Mouse (Mus musculus) heart, adult 2 months (tissue): Measurements from ENCODE around the gene Theg. TPM values are rescaled to one million over a fixed set of nuclear protein-coding genes. Genes with fewer than 3 reads are reported as not detected.

ENCODE experiments used
- DNase-seq, 2 experiments: peaks; one replicate each; pipeline ENCODE4 v3.0.0; 2021
- H3K27ac ChIP-seq: fragments of 200-600 bp; 2 replicates; pipeline ENCODE4 v1.8.1; 2022
- H3K27me3 ChIP-seq: fragments of 200-500 bp; 2 replicates; pipeline ENCODE4 v1.6.1; 2012; ENCODE audit warnings: mild to moderate bottlenecking, low read length, inconsistent platforms, mixed read lengths; ENCODE audit not compliant: control insufficient read depth, insufficient read depth
- H3K36me3 ChIP-seq: fragments of 200-500 bp; 2 replicates; pipeline ENCODE4 v1.6.1; 2012; ENCODE audit warnings: low read length, inconsistent platforms; ENCODE audit not compliant: control insufficient read depth, insufficient read depth
- H3K4me1 ChIP-seq: fragments of 200-500 bp; 2 replicates; pipeline ENCODE4 v1.6.1; 2011; ENCODE audit warnings: low read length; ENCODE audit not compliant: control insufficient read depth, insufficient read depth
- H3K4me3 ChIP-seq: fragments of 200-600 bp; 2 replicates; pipeline ENCODE4 v1.8.1; 2022
- H3K79me2 ChIP-seq: fragments of 200-500 bp; replicated peaks from 2 replicates; pipeline ENCODE4 v1.6.1; 2012; ENCODE audit warnings: mild to moderate bottlenecking, inconsistent platforms, low read length, moderate library complexity, mixed read lengths; ENCODE audit not compliant: control insufficient read depth, insufficient read depth
- H3K9ac ChIP-seq: fragments of 200-500 bp; 2 replicates; pipeline ENCODE4 v1.6.1; 2012; ENCODE audit warnings: low read depth, mild to moderate bottlenecking, control low read depth, inconsistent platforms, low read length, mixed read lengths
- CTCF ChIP-seq: fragments of 200-600 bp; IDR thresholded peaks from 2 replicates; pipeline ENCODE4 v1.8.1; 2022; ENCODE audit warnings: antibody characterized with exemption, mild to moderate bottlenecking, moderate library complexity
- EP300 ChIP-seq: fragments of 200-500 bp; IDR thresholded peaks from 2 replicates; pipeline ENCODE4 v1.6.1; 2011; ENCODE audit warnings: low read depth, low read length, control low read depth; ENCODE audit not compliant: insufficient read depth
- POLR2A ChIP-seq: fragments of 200-500 bp; IDR thresholded peaks from 2 replicates; pipeline ENCODE4 v1.6.1; 2011; ENCODE audit warnings: mild to moderate bottlenecking, low read depth, low read length, control low read depth; ENCODE audit not compliant: insufficient read depth
- WGBS: fragments of 180-500 bp; shearing (Covaris S2); methylation state at CpG from one replicate; pipeline ENCODE4 v1.1.7; 2018; 5-methylcytosine and 5-hydroxymethylcytosine counted together
- intact Hi-C: fragments of 180-260 bp; cut with DNase I; formaldehyde crosslinking; loops from one replicate; pipeline ENCODE4 v1.15.1; 2025
- polyA plus RNA-seq: library from polyadenylated mRNA; depleted of rRNA; stranded (reverse); fragments of >200 nt; gene quantifications from 2 replicates; pipeline ENCODE4 v1.2.3, GENCODE M21; 2012
- total RNA-seq, 2 experiments: library from RNA; stranded (reverse); gene quantifications; 2 replicates each; pipeline ENCODE4 v1.2.3; 2021

Theg gene
- total and polyA plus RNA-seq, 3 experiments: 0.10 TPM; not detected in 2

GRCm38 (mm10) chr10:79580811-79581210 lies 6.3 kb downstream of the Theg start:
- no peak overlapping the region for H3K4me3 ChIP-seq
- H3K4me1 ChIP-seq: no peaks in the 10 kb centered on the region
- DNase-seq: peak in 1 of 2 experiments; percentile 23
- TF ChIP-seq POLR2A (no peak), CTCF (peak; percentile 60)
- H3K36me3 ChIP-seq: no peaks in the 10 kb centered on the region
- no peak overlapping the region for H3K27ac ChIP-seq
- no peak overlapping the region for H3K9ac ChIP-seq
- intact Hi-C loops: no loop called here
- H3K79me2 ChIP-seq: no peaks in the 10 kb centered on the region
- H3K27me3 ChIP-seq: no peaks in the 10 kb centered on the region
- 43% methylated on average over 6 of the region's 6 CpGs for WGBS

- WGBS: 72% methylated on average over 7 of the region's 7 CpGs
- Histone ChIP-seq H3K27ac (no peak overlapping the region), H3K4me3 (no peak overlapping the region), H3K4me1 (no peaks in the 10 kb centered on the region), H3K79me2 (no peaks in the 10 kb centered on the region), H3K36me3 (no peaks in the 10 kb centered on the region), H3K9ac (no peak overlapping the region), H3K27me3 (no peaks in the 10 kb centered on the region)
- TF ChIP-seq EP300: no peak
- no peak for TF ChIP-seq POLR2A
- no peak for TF ChIP-seq CTCF
- DNase-seq: no peak
- intact Hi-C loops: no loop called here
Measured at GRCm38 (mm10) chr10:79580356-79580755, 6.8 kb downstream of the Theg start.

DNA sequence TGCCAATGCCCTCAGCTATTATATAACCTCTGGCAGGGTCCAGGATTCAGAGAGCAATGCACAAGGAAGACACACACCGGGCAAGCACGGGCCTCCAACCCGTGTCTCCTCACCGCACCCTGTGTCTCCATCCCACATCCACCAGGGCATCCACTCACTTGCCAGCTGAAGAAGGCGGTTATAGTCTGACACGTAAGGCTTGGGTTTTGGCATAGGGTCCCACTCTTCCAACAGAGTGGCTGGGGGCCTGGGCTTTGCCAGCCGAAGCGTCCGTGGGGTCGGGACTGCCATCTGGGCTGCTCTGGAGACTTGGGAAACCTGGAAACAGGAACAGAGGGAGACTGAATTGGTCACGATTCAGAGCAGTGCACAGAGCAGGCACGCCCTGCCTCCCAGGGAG lies 7.3 kb downstream of the Theg start:
- TF ChIP-seq CTCF (no peak), EP300 (no peak), POLR2A (no peak)
- H3K79me2 ChIP-seq: no peaks in the 10 kb centered on the region
- intact Hi-C loops: no loop called here
- no peak for DNase-seq
- no peak overlapping the region for H3K9ac ChIP-seq
- no peak overlapping the region for H3K27ac ChIP-seq
- H3K4me1 ChIP-seq: no peaks in the 10 kb centered on the region
- WGBS: 78% methylated on average over 12 of the region's 12 CpGs
- no peak overlapping the region for H3K4me3 ChIP-seq
- H3K27me3 ChIP-seq: no peaks in the 10 kb centered on the region
- no peaks in the 10 kb centered on the region for H3K36me3 ChIP-seq

- intact Hi-C loops: no loop called here
- no peaks in the 10 kb centered on the region for H3K27me3 ChIP-seq
- H3K4me1 ChIP-seq: no peaks in the 10 kb centered on the region
- H3K4me3 ChIP-seq: no peak overlapping the region
- no peak overlapping the region for H3K27ac ChIP-seq
- no peak overlapping the region for H3K9ac ChIP-seq
- DNase-seq: peak in 1 of 2 experiments; percentile 3
- TF ChIP-seq EP300 (no peak), CTCF (no peak), POLR2A (no peak)
- H3K36me3 ChIP-seq: no peaks in the 10 kb centered on the region
- WGBS: 73% methylated on average over 7 of the region's 7 CpGs
- H3K79me2 ChIP-seq: no peaks in the 10 kb centered on the region
Measured at GRCm38 (mm10) chr10:79578891-79579290, 8.2 kb downstream of the Theg start.

GRCm38 (mm10) chr10:79578276-79578675 lies 8.9 kb downstream of the Theg start:
- peak in 1 of 2 experiments; percentile 3 for DNase-seq
- no peaks in the 10 kb centered on the region for H3K4me1 ChIP-seq
- intact Hi-C loops: no loop called here
- 73% methylated on average over 9 of the region's 9 CpGs for WGBS
- H3K79me2 ChIP-seq: no peaks in the 10 kb centered on the region
- H3K9ac ChIP-seq: no peak overlapping the region
- H3K27me3 ChIP-seq: no peaks in the 10 kb centered on the region
- no peak overlapping the region for H3K4me3 ChIP-seq
- H3K36me3 ChIP-seq: no peaks in the 10 kb centered on the region
- TF ChIP-seq CTCF: no peak
- H3K27ac ChIP-seq: no peak overlapping the region

DNA sequence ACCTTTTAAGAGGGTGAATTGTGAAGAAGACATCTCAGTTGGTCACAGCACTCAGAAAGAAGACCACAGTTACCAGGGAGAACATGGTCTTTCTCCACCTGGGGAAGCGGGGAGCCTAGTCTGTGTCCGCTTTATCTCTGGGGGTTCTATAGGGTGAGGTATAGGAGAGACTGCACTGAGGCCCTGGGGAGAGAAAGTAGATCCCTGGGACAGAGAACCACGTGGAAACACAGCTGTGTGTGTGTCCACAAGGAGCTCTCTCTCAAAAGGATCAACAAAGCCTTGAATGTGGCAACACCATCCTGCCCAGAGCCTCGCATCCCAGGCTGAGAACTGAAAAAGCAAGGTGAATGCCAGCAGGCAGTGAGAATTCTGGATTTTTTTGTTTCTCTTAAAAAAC lies 9.8 kb downstream of the Theg start:
- Histone ChIP-seq H3K79me2 (no peaks in the 10 kb centered on the region), H3K36me3 (no peaks in the 10 kb centered on the region), H3K4me1 (no peaks in the 10 kb centered on the region), H3K9ac (no peak overlapping the region), H3K4me3 (no peak overlapping the region), H3K27me3 (no peaks in the 10 kb centered on the region), H3K27ac (no peak overlapping the region)
- DNase-seq: peak in 1 of 2 experiments; percentile 6
- 69% methylated on average over 4 of the region's 4 CpGs for WGBS
- intact Hi-C loops: no loop called here
- TF ChIP-seq CTCF: no peak
- TF ChIP-seq EP300: no peak
- no peak for TF ChIP-seq POLR2A

DNA sequence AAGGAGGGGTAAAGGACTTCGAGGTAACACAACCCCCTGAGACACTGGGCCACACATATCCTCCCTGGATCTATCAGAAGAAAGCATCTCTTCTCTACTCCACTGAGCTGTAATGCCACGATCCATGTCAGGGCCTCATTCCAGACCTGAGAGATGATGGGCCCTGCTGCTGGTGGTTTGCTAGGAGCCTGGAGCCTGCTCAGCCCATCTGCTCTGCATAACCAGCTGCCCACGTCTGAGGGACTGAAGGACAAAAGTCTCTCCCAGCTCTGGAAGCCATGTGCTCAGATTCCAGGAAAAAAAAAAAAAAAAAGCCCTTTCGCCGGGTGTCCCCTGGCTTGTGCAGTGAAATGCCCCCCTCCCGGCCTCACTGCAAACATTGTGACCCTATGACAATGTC lies 11.4 kb downstream of the Theg start:
- Histone ChIP-seq H3K4me3 (no peak overlapping the region), H3K9ac (no peak overlapping the region), H3K27me3 (no peaks in the 10 kb centered on the region), H3K4me1 (no peaks in the 10 kb centered on the region), H3K79me2 (no peaks in the 10 kb centered on the region), H3K36me3 (no peaks in the 10 kb centered on the region), H3K27ac (no peak overlapping the region)
- intact Hi-C loops: no loop called here
- TF ChIP-seq POLR2A (no peak), CTCF (no peak), EP300 (no peak)
- DNase-seq: no peak
- 81% methylated on average over 6 of the region's 6 CpGs for WGBS
